Mouse (Mus musculus) limb, embryonic 14.5 days (tissue): ENCODE results near the gene Acp6. TPM values are rescaled to one million over a fixed set of nuclear protein-coding genes. Genes with fewer than 3 reads are reported as not detected.

ENCODE experiments used
- ATAC-seq: fragments of 200-750 bp; cut with Nextera tagmentation; 2 replicates; pipeline ENCODE4 v1.8.0; 2017; ENCODE audit warnings: low read depth, moderate number of reproducible peaks, moderate TSS enrichment; ENCODE audit not compliant: low FRiP score
- DNase-seq: peaks from one replicate; pipeline ENCODE4 v3.0.0-alpha.2; 2015; ENCODE audit warnings: low spot score
- H3K27ac ChIP-seq: fragments of 300-500 bp; sonication (generic); replicated peaks from 2 replicates; pipeline ENCODE4 v1.5.1; 2014; ENCODE audit warnings: low read depth, mild to moderate bottlenecking, low read length, moderate library complexity, mixed read lengths
- H3K27me3 ChIP-seq: fragments of 300-500 bp; sonication (generic); 2 replicates; pipeline ENCODE4 v1.6.1; 2014; ENCODE audit warnings: low read length, mixed read lengths; ENCODE audit not compliant: control insufficient read depth, insufficient read depth
- H3K36me3 ChIP-seq: fragments of 300-500 bp; sonication (generic); 2 replicates; pipeline ENCODE4 v1.6.1; 2014; ENCODE audit warnings: mild to moderate bottlenecking, low read length, moderate library complexity, mixed read lengths; ENCODE audit not compliant: control insufficient read depth, insufficient read depth
- H3K4me1 ChIP-seq: fragments of 300-500 bp; sonication (generic); 2 replicates; pipeline ENCODE4 v1.6.1; 2014; ENCODE audit warnings: antibody characterized with exemption, low read length, mixed read lengths; ENCODE audit not compliant: control insufficient read depth, insufficient read depth
- H3K4me2 ChIP-seq: fragments of 300-500 bp; sonication (generic); replicated peaks from 2 replicates; pipeline ENCODE4 v1.6.1; 2014; ENCODE audit warnings: low read depth, mild to moderate bottlenecking, low read length, moderate library complexity; ENCODE audit not compliant: severe bottlenecking
- H3K4me3 ChIP-seq: fragments of 300-500 bp; sonication (generic); replicated peaks from 2 replicates; pipeline ENCODE4 v1.5.1; 2014; ENCODE audit warnings: low read length
- H3K9ac ChIP-seq: fragments of 300-500 bp; sonication (generic); 2 replicates; pipeline ENCODE4 v1.6.1; 2014; ENCODE audit warnings: mild to moderate bottlenecking, low read depth, low read length, moderate library complexity; ENCODE audit not compliant: severe bottlenecking
- H3K9me3 ChIP-seq: fragments of 300-500 bp; sonication (generic); 2 replicates; pipeline ENCODE4 v1.6.1; 2016; ENCODE audit warnings: low read length; ENCODE audit not compliant: control insufficient read depth
- POLR2A ChIP-seq: fragments of 200-500 bp; IDR thresholded peaks from 2 replicates; pipeline ENCODE4 v1.8.0; 2012; ENCODE audit warnings: inconsistent platforms, mild to moderate bottlenecking, moderate library complexity, borderline replicate concordance; ENCODE audit not compliant: insufficient read depth, insufficient read length; ENCODE audit errors: extremely low read depth
- WGBS: fragments of 180-500 bp; shearing (Covaris S2); extraction: QIAGEN DNeasy Blood & Tissue Kit; methylation state at CpG from one replicate; pipeline ENCODE4 v1.1.7; 2014; 5-methylcytosine and 5-hydroxymethylcytosine counted together
- polyA plus RNA-seq, 2 experiments: library from polyadenylated mRNA; depleted of rRNA in 1 of 2; stranded (reverse) in 1 of 2; unstranded in 1 of 2; fragments of >200 nt; fragmentation: Nextera tagmentation in 1 of 2; extraction: Ambion mirVana in 1 of 2; gene quantifications; 2 replicates each; pipeline versions ENCODE4 v1.2.1 to v1.2.3; 2012 to 2014

Gene Acp6
- polyA plus RNA-seq, 2 experiments, result 38.8 to 44.5 TPM

DNA sequence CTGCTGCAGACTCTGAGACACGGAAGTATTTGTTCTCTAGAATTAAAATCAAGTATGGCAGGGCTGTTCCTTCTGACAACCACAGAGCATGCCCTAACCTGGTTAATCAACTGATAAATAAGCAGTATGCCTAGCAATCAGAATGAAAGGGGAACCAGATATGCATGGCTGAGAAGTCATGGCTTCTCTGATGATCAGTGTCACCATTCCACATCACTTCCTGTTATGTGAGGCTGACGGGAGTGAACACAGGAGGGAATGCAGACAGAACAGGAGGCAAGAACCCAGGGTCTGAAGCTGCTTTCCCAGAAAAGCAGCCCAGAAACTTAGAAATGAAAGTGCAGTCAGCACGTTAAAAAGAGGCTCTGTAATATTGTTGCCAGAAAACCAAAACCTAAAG lies 47.9 kb downstream of the Acp6 start:
- 63% methylated on average over 3 of the region's 3 CpGs for WGBS
- H3K27ac ChIP-seq, result no peak overlapping the region
- no peak overlapping the region for H3K4me2 ChIP-seq
- TF ChIP-seq POLR2A, result no peak
- DNase-seq, result no peak
- no peaks in the 10 kb centered on the region for H3K27me3 ChIP-seq
- H3K9ac ChIP-seq, result no peak overlapping the region
- H3K9me3 ChIP-seq, result no peaks in the 10 kb centered on the region
- H3K4me1 ChIP-seq, result no peaks in the 10 kb centered on the region
- no peak for ATAC-seq
- no peak overlapping the region for H3K4me3 ChIP-seq
- peaks cover 90% of the 10 kb centered on the region for H3K36me3 ChIP-seq

GRCm38 (mm10) chr3:97209351-97209750 lies 50.8 kb downstream of the Acp6 start:
- no peak for TF ChIP-seq POLR2A
- 88% methylated on average over 9 of the region's 9 CpGs for WGBS
- Histone ChIP-seq H3K4me3 (no peak overlapping the region), H3K4me2 (no peak overlapping the region), H3K36me3 (peaks cover 96% of the 10 kb centered on the region), H3K4me1 (no peaks in the 10 kb centered on the region), H3K9me3 (no peaks in the 10 kb centered on the region), H3K27ac (no peak overlapping the region), H3K9ac (no peak overlapping the region), H3K27me3 (no peaks in the 10 kb centered on the region)
- no peak for DNase-seq
- ATAC-seq, result no peak

GRCm38 (mm10) chr3:97211177-97211576 lies 52.6 kb downstream of the Acp6 start:
- no peak for DNase-seq
- Histone ChIP-seq H3K9ac (no peak overlapping the region), H3K36me3 (peaks cover 96% of the 10 kb centered on the region), H3K9me3 (no peaks in the 10 kb centered on the region), H3K27me3 (no peaks in the 10 kb centered on the region), H3K4me1 (no peaks in the 10 kb centered on the region), H3K4me2 (no peak overlapping the region), H3K27ac (no peak overlapping the region), H3K4me3 (no peak overlapping the region)
- ATAC-seq, result no peak
- no peak for TF ChIP-seq POLR2A
- 83% methylated on average over 5 of the region's 5 CpGs for WGBS

DNA sequence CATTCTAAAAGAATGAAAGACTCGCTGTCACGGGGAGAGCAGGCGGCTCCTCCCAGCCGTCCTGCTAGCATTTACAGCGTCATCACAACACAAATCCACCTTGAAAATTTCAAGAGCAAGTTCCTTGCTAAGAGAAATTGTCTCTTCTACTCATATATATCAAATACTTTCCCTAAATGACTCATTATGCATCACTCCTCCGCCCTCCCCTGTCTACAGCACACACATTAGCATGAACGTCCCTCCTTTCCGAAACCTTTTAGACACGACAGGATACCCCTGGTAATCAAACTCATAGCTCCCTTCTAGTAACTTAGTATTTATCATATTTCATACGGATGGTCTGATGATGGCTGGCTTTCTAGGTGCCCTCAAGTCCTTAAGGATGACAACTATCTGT lies 55.3 kb downstream of the Acp6 start:
- ATAC-seq (no peak), DNase-seq (no peak)
- no peaks in the 10 kb centered on the region for H3K27me3 ChIP-seq
- no peak overlapping the region for H3K4me3 ChIP-seq
- no peak overlapping the region for H3K9ac ChIP-seq
- no peaks in the 10 kb centered on the region for H3K9me3 ChIP-seq
- no peaks in the 10 kb centered on the region for H3K4me1 ChIP-seq
- H3K36me3 ChIP-seq, result peaks cover 93% of the 10 kb centered on the region
- 89% methylated on average over 10 of the region's 10 CpGs for WGBS
- no peak overlapping the region for H3K27ac ChIP-seq
- H3K4me2 ChIP-seq, result no peak overlapping the region
- no peak for TF ChIP-seq POLR2A

GRCm38 (mm10) chr3:97214439-97214838 lies 55.9 kb downstream of the Acp6 start:
- WGBS, result 58% methylated on average over 1 of the region's 1 CpGs
- no peaks in the 10 kb centered on the region for H3K27me3 ChIP-seq
- H3K4me1 ChIP-seq, result no peaks in the 10 kb centered on the region
- H3K27ac ChIP-seq, result no peak overlapping the region
- no peak overlapping the region for H3K9ac ChIP-seq
- no peak overlapping the region for H3K4me3 ChIP-seq
- DNase-seq, result peak; percentile 51
- ATAC-seq, result no peak
- TF ChIP-seq POLR2A, result no peak
- H3K4me2 ChIP-seq, result no peak overlapping the region
- H3K36me3 ChIP-seq, result peaks cover 93% of the 10 kb centered on the region
- no peaks in the 10 kb centered on the region for H3K9me3 ChIP-seq

DNA sequence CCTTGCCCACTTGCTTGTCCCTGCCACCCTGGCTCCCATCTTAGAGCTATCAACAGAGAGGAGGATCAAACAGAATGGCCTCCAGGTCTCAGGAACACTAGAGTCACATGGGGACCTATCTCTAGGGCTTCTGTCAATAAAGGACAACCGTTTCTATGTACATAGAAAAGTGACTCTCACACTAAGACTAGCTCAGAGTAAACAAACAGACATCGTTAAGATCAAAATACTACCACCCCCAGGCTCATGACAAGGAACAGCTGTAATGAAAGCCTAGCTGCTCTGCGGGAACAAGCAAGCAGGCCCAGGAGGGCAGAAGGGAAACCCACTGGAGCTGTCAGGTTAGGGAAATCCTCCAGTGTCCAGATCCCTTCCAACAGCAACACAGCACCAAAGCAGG lies 56.9 kb downstream of the Acp6 start:
- no peak for ATAC-seq
- TF ChIP-seq POLR2A, result no peak
- Histone ChIP-seq H3K27ac (no peak overlapping the region), H3K4me3 (no peak overlapping the region), H3K9me3 (no peaks in the 10 kb centered on the region), H3K4me2 (no peak overlapping the region), H3K36me3 (peaks cover 93% of the 10 kb centered on the region), H3K27me3 (no peaks in the 10 kb centered on the region), H3K9ac (no peak overlapping the region), H3K4me1 (no peaks in the 10 kb centered on the region)
- WGBS, result 60% methylated on average over 3 of the region's 3 CpGs
- DNase-seq, result no peak
